Mouse (Mus musculus): ENCODE measurements around the gene Cd300lf. TPM values are rescaled to one million over a fixed set of nuclear protein-coding genes. Genes with fewer than 3 reads are reported as not detected.

Cd300lf gene
- polyA plus RNA-seq, 1 experiment from 2014 or later = not detected

GRCm38 (mm10) chr11:115128483-115128882 is 5.3 kb downstream of the Cd300lf start:
- Histone ChIP-seq H3K4me3 (no peak overlapping the region), H3K27me3 (replicated peaks) (no peaks in the 10 kb centered on the region), H3K4me2 (replicated peaks) (no peak overlapping the region), H3K9ac (no peak overlapping the region), H3K4me1 (no peaks in the 10 kb centered on the region), H3K9me3 (no peaks in the 10 kb centered on the region), H3K36me3 (no peaks in the 10 kb centered on the region), H3K27ac (no peak overlapping the region)
- ATAC-seq (ENCODE audit: low FRiP score, low read depth) = no peak
- WGBS = 90% methylated on average over 4 of the region's 4 CpGs

DNA sequence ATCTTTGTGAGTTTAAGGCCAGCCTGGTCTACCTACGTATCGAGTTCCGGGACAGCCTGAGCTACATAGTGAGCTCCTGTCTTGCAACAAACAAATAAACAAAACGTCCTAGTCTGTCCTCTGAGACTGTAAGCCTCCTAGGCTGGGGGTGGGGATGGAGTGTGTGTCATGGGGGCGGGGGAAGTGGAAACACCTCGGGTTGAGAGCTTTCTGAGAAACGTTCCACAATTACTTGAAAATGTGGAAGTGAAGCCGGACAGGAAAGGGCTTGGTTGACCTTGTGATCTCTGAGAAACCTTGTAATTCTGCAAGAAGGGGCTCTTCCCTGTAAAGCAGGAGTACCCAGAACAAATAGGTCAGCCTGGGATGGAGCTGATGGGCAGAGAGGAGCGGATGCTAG is 14.4 kb downstream of the Cd300lf start:
- 78% methylated on average over 9 of the region's 9 CpGs for WGBS
- H3K36me3 ChIP-seq = no peaks in the 10 kb centered on the region

GRCm38 (mm10) chr11:115112196-115112595 is 21.6 kb downstream of the Cd300lf start:
- no peaks in the 10 kb centered on the region for H3K27me3 ChIP-seq (replicated peaks)
- no peaks in the 10 kb centered on the region for H3K36me3 ChIP-seq
- 66% methylated on average over 3 of the region's 3 CpGs for WGBS
- H3K9me3 ChIP-seq = no peaks in the 10 kb centered on the region
- H3K4me3 ChIP-seq = no peak overlapping the region
- H3K9ac ChIP-seq = no peak overlapping the region
- no peak for ATAC-seq (ENCODE audit: low FRiP score, low read depth)
- H3K27ac ChIP-seq = no peak overlapping the region
- H3K4me1 ChIP-seq = peaks cover 8% of the 10 kb centered on the region; the same call in 1 of the 2 replicates
- no peak overlapping the region for H3K4me2 ChIP-seq (replicated peaks)

More for the DNA sequence above, 14.4 kb downstream of the Cd300lf start:
- Histone ChIP-seq H3K4me1 (no peaks in the 10 kb centered on the region), H3K27me3 (replicated peaks) (0 out of 2 replicates have a peak, but pooled peaks cover 5% of the 10 kb centered on the region), H3K4me3 (no peak overlapping the region), H3K9me3 (no peaks in the 10 kb centered on the region), H3K27ac (no peak overlapping the region), H3K9ac (no peak overlapping the region), H3K4me2 (replicated peaks) (no peak overlapping the region)
- ATAC-seq (ENCODE audit: low FRiP score, low read depth) = no peak

DNA sequence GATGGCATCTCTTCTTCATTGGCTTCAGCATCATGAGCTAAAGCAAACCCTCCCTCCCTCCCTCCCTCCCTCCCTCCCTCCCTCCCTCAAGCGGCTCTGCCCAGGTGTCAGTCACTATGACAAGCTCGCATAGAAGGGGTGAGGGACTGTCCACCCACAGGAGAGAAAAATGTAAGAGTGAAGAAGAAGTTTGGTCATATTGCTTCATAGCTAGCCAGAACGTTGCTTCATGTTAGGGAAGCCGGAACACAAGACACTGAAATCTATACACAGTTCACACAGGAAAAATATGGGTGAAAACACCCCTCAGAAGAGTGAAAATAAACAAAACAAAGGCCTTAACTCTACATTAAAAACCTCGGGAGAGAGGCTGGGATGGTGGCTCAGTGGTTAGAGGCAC is 23.5 kb downstream of the Cd300lf start:
- H3K9ac ChIP-seq = no peak overlapping the region
- H3K9me3 ChIP-seq = no peaks in the 10 kb centered on the region
- no peaks in the 10 kb centered on the region for H3K27me3 ChIP-seq (replicated peaks)
- no peak overlapping the region for H3K4me2 ChIP-seq (replicated peaks)
- H3K4me1 ChIP-seq = peaks cover 11% of the 10 kb centered on the region; the same call in 1 of the 2 replicates
- no peaks in the 10 kb centered on the region for H3K36me3 ChIP-seq
- ATAC-seq (ENCODE audit: low FRiP score, low read depth) = no peak
- no peak overlapping the region for H3K27ac ChIP-seq
- 87% methylated on average over 5 of the region's 5 CpGs for whole genome bisulfite sequencing
- H3K4me3 ChIP-seq = no peak overlapping the region

- Histone ChIP-seq H3K9ac (no peak overlapping the region), H3K4me3 (no peak overlapping the region), H3K27me3 (replicated peaks) (no peaks in the 10 kb centered on the region), H3K4me2 (replicated peaks) (no peak overlapping the region), H3K27ac (no peak overlapping the region), H3K4me1 (peaks cover 11% of the 10 kb centered on the region; the same call in 1 of the 2 replicates), H3K36me3 (no peaks in the 10 kb centered on the region), H3K9me3 (no peaks in the 10 kb centered on the region)
- ATAC-seq (ENCODE audit: low FRiP score, low read depth) = no peak
- WGBS = 91% methylated on average over 8 of the region's 8 CpGs
Observed at GRCm38 (mm10) chr11:115108176-115108575, 25.6 kb downstream of the Cd300lf start.

DNA sequence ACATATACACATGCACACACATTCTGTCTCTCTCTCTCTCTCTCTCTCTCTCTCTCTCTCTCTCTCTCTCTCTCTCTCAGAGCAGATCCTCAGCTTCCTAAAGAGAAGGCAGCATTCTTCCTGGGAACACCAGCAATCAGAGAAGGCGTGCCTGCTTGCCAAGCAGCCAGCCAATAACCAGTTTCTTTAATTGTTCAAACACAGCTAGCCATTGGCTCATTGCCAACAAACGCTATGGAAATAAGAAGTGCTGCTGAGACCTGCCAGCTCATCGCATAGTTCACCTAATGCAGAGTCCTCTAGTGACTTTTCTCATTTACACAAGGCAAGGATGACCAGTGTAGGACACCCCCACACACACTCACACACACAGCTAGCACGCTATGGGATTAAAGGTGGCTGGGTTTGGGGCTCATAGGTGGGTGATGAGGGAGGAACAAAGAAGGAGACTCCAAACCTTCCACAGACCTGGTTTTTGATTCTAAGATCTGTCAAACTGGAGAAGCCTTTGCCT is 26.3 kb downstream of the Cd300lf start:
- peaks cover 11% of the 10 kb centered on the region; the same call in 1 of the 2 replicates for H3K4me1 ChIP-seq
- H3K27ac ChIP-seq = no peak overlapping the region
- H3K36me3 ChIP-seq = no peaks in the 10 kb centered on the region
- ATAC-seq (ENCODE audit: low FRiP score, low read depth) = no peak
- no peak overlapping the region for H3K9ac ChIP-seq
- WGBS = 38% methylated on average over 4 of the region's 4 CpGs
- H3K9me3 ChIP-seq = no peaks in the 10 kb centered on the region
- no peak overlapping the region for H3K4me3 ChIP-seq
- H3K27me3 ChIP-seq (replicated peaks) = no peaks in the 10 kb centered on the region
- H3K4me2 ChIP-seq (replicated peaks) = no peak overlapping the region

GRCm38 (mm10) chr11:115106638-115107037 is 27.2 kb downstream of the Cd300lf start:
- Histone ChIP-seq H3K4me1 (peaks cover 11% of the 10 kb centered on the region; the same call in 1 of the 2 replicates), H3K4me2 (replicated peaks) (no peak overlapping the region), H3K27me3 (replicated peaks) (no peaks in the 10 kb centered on the region), H3K36me3 (no peaks in the 10 kb centered on the region), H3K9ac (no peak overlapping the region), H3K4me3 (no peak overlapping the region), H3K27ac (no peak overlapping the region), H3K9me3 (no peaks in the 10 kb centered on the region)
- WGBS = 86% methylated on average over 2 of the region's 2 CpGs
- no peak for ATAC-seq (ENCODE audit: low FRiP score, low read depth)

DNA sequence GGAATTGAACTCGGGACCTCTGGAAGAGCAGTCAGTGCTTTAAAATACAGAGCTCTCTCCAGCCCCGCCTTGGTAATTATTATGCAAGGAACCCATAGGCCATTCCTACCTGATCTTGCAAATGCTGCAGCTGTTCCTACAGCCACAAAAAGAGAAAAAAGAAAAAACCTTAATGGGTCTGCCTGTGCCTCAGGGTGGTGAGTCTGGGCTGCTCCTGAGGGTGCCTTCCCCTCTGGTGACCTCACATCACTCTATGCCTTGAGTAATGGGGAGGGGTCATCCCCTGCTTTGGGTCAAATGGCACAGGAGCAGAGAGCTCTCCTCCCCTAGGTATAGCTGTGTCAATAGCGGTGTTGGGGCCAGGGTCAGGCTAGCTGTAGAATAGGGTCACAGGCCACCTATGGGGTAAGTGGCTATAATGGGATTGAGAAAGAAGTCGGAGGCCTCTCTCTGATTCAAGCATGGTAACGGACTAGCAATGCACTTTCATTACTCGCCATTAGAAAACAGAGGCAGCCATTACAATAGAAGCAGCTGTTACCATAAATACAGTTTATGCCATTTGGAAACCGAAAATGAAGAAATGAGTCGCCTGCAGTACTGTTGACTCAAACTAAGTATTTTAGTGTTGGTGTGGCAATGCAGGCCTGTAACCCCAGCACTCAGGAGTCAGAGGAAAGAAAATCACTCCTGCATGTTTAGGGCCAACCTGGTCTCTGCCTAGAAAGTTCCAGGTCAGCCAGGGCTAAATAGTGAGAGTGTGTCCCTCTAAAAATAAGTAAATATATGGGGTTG is 28.8 kb downstream of the Cd300lf start:
- no peak overlapping the region for H3K9ac ChIP-seq
- no peak overlapping the region for H3K4me3 ChIP-seq
- H3K4me1 ChIP-seq = peaks cover 13% of the 10 kb centered on the region; the same call in 1 of the 2 replicates
- 50% methylated on average over 8 of the region's 8 CpGs for WGBS
- no peaks in the 10 kb centered on the region for H3K27me3 ChIP-seq (replicated peaks)
- H3K4me2 ChIP-seq (replicated peaks) = no peak overlapping the region
- no peak overlapping the region for H3K27ac ChIP-seq
- no peak for ATAC-seq (ENCODE audit: low FRiP score, low read depth)
- H3K9me3 ChIP-seq = no peaks in the 10 kb centered on the region
- no peaks in the 10 kb centered on the region for H3K36me3 ChIP-seq

GRCm38 (mm10) chr11:115103470-115104413 is 30.1 kb downstream of the Cd300lf start:
- Histone ChIP-seq H3K4me1 (peaks cover 21% of the 10 kb centered on the region), H3K4me3 (no peak overlapping the region)
- WGBS = 86% methylated on average over 25 of the region's 25 CpGs

GRCm38 (mm10) chr11:115102116-115102515 is 31.7 kb downstream of the Cd300lf start:
- Histone ChIP-seq H3K4me3 (no peak overlapping the region), H3K4me1 (peaks cover 12% of the 10 kb centered on the region; the same call in 1 of the 2 replicates), H3K4me2 (replicated peaks) (no peak overlapping the region), H3K36me3 (no peaks in the 10 kb centered on the region), H3K27me3 (replicated peaks) (no peaks in the 10 kb centered on the region), H3K9me3 (no peaks in the 10 kb centered on the region), H3K9ac (no peak overlapping the region), H3K27ac (no peak overlapping the region)
- 95% methylated on average over 9 of the region's 9 CpGs for WGBS
- ATAC-seq (ENCODE audit: low FRiP score, low read depth) = no peak

More at GRCm38 (mm10) chr11:115103470-115104413, 30.1 kb downstream of the Cd300lf start:
- H3K27ac ChIP-seq = no peak overlapping the region
- H3K9me3 ChIP-seq = no peaks in the 10 kb centered on the region
- H3K9ac ChIP-seq = no peak overlapping the region
- no peak for ATAC-seq (ENCODE audit: low FRiP score, low read depth)
- no peak overlapping the region for H3K4me2 ChIP-seq (replicated peaks)
- H3K36me3 ChIP-seq = no peaks in the 10 kb centered on the region
- no peaks in the 10 kb centered on the region for H3K27me3 ChIP-seq (replicated peaks)

DNA sequence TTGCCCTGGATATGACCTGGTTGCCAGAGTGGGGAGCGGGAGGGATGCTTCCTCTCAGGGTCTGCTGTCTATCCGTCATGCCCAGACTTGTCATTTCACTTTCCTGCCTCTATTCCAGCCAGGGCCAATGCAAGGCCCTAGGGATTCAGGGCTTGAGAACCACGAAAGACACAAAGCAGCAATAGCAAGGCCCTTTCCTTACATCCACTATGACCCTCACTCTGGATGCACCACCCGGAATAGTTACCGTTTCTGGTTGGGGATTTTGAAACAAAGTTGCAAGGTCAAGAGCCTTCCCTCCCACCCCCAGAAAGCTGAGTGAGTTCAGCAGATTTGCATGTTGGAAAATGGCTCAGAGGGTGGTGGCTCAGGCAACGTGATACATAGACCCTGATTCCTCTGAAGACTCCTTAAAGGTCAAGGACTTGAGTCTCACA is 32.2 kb downstream of the Cd300lf start:
- Histone ChIP-seq H3K4me3 (no peak overlapping the region), H3K27me3 (replicated peaks) (no peaks in the 10 kb centered on the region), H3K4me1 (peaks cover 10% of the 10 kb centered on the region; the same call in 1 of the 2 replicates), H3K9me3 (no peaks in the 10 kb centered on the region), H3K36me3 (no peaks in the 10 kb centered on the region), H3K27ac (no peak overlapping the region), H3K9ac (no peak overlapping the region), H3K4me2 (replicated peaks) (no peak overlapping the region)
- 54% methylated on average over 6 of the region's 6 CpGs for WGBS
- ATAC-seq (ENCODE audit: low FRiP score, low read depth) = no peak

DNA sequence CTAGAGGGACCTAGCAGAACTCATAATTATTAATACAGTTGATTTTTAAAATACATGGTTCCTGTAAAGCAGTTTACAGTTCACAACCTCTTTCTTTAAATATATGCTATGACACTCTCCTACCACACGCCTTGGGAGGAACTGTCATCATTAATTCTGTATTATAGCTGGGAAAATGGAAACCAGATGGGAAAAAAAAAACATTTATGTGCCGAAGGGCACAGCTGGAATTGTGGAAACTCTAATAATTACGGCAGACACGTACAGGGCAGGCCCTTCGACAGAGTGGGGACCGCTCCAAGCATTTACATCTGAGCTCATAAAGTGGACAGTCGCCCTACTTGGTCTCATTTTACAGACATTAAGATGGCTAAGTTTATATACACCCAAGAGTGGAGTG is 33.1 kb downstream of the Cd300lf start:
- Histone ChIP-seq H3K4me1 (peaks cover 10% of the 10 kb centered on the region; the same call in 1 of the 2 replicates), H3K27ac (no peak overlapping the region), H3K9ac (no peak overlapping the region), H3K4me2 (replicated peaks) (no peak overlapping the region), H3K9me3 (no peaks in the 10 kb centered on the region), H3K36me3 (no peaks in the 10 kb centered on the region), H3K4me3 (no peak overlapping the region), H3K27me3 (replicated peaks) (no peaks in the 10 kb centered on the region)
- no peak for ATAC-seq (ENCODE audit: low FRiP score, low read depth)
- 63% methylated on average over 7 of the region's 7 CpGs for WGBS

Measured in neural tube, embryonic 12.5 days (tissue).